18 mouse cellular contexts compared by ENCODE assay signal in the genomic region with DNA sequence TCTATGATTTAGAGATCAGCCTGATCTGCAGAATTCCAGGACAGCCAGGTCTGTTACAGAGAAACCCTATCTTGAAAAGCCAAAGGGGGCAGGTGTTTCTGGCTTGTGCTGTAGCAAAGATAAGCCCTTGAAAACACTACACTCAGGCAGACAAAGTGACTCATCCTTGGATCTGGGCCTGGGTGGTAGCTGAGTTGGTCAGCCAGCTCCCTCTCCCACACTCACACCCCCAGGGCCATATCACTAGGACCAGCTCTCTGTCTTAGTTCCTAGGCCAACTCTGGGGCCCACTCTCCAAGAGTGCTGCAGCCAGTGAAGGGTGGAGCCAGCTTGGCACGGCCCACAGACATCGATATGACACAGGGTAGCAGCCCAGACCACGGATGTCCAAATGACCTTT. TPM values are rescaled to one million over a fixed set of nuclear protein-coding genes. Genes with fewer than 3 reads are reported as not detected.
DNase-seq lines count a peak whose midpoint lies in the region; ATAC-seq and TF ChIP-seq lines count a peak whose summit lies in the region.
"Had no signal": no experiment of that assay in that cellular context is flagged by ENCODE, and none has a peak within 500 bp of the region (broad histone marks: within the 10 kb centered on the region; RNA-seq: fewer than 3 reads in every experiment).

No protein-coding gene starts in this region.

- TF ChIP-seq CTCF in gastrocnemius, adult 2 months (IDR thresholded peaks at IDR 0.05) = no peak
- no peak for TF ChIP-seq CTCF in G1E (IDR thresholded peaks at IDR 0.05; ENCODE audit: low read depth, low read length)
- TF ChIP-seq CTCF in liver, postnatal 0 days (IDR thresholded peaks at IDR 0.05; ENCODE audit: low read depth) = no peak

- no peak overlapping the region for H3K27ac ChIP-seq in gastrocnemius, adult 2 months
- H3K27ac ChIP-seq in liver, postnatal 0 days (ENCODE audit: low read depth) = no peak overlapping the region; the same call in 1 of the 2 replicates
- no peak overlapping the region for H3K27ac ChIP-seq in midbrain, embryonic 13.5 days
- H3K27ac ChIP-seq: hindbrain, embryonic 12.5 days had no signal

- peak; percentile 40; the same call in 1 of the 2 replicates for ATAC-seq in G1E (ENCODE audit: extremely low read depth, insufficient number of reproducible peaks, low FRiP score, poor library complexity, severe bottlenecking)
- ATAC-seq in liver, postnatal 0 days = peak; percentile 49
- no peak for ATAC-seq in midbrain, embryonic 13.5 days

- no peaks in the 10 kb centered on the region for H3K9me3 ChIP-seq in G1E (replicated peaks)
- H3K9me3 ChIP-seq in liver, postnatal 0 days (ENCODE audit: low read length) = no peaks in the 10 kb centered on the region
- no peaks in the 10 kb centered on the region for H3K9me3 ChIP-seq in midbrain, embryonic 13.5 days
- H3K9me3 ChIP-seq: hindbrain, embryonic 12.5 days had no signal

- intact Hi-C loops in gastrocnemius, adult 2 months (cut with DNase I) = no loop called here

- H3K4me1 ChIP-seq in G1E (ENCODE audit: insufficient read depth, low read depth, low read length) = peaks cover 22% of the 10 kb centered on the region
- no peaks in the 10 kb centered on the region for H3K4me1 ChIP-seq in liver, postnatal 0 days (ENCODE audit: insufficient read depth)
- H3K4me1 ChIP-seq in midbrain, embryonic 13.5 days (replicated peaks) = no peaks in the 10 kb centered on the region
- H3K4me1 ChIP-seq: hindbrain, embryonic 12.5 days had no signal

- H3K36me3 ChIP-seq in G1E (replicated peaks) = no peaks in the 10 kb centered on the region
- no peaks in the 10 kb centered on the region for H3K36me3 ChIP-seq in liver, postnatal 0 days (replicated peaks; ENCODE audit: insufficient read depth, low read length)
- H3K36me3 ChIP-seq in midbrain, embryonic 13.5 days = no peaks in the 10 kb centered on the region
- H3K36me3 ChIP-seq: hindbrain, embryonic 12.5 days had no signal

- H3K9ac ChIP-seq in liver, postnatal 0 days (replicated peaks) = no peak overlapping the region
- no peak overlapping the region for H3K9ac ChIP-seq in midbrain, embryonic 13.5 days (replicated peaks)
- H3K9ac ChIP-seq: hindbrain, embryonic 12.5 days had no signal

- no peaks in the 10 kb centered on the region for H3K27me3 ChIP-seq in G1E (ENCODE audit: insufficient read depth, low read length)
- H3K27me3 ChIP-seq in liver, postnatal 0 days (ENCODE audit: insufficient read depth, low read length) = no peaks in the 10 kb centered on the region
- H3K27me3 ChIP-seq in midbrain, embryonic 13.5 days = peaks cover 38% of the 10 kb centered on the region; the same call in 1 of the 2 replicates

- DNase-seq in gastrocnemius, adult 2 months = peak; percentile 16
- DNase-seq in gastrocnemius, adult 8-10 months (ENCODE audit: low spot score in 2 of 2) = no peak
- DNase-seq in G1E (ENCODE audit: low spot score) = no peak
- DNase-seq in c-Kit-positive CD71-positive TER-119-positive erythroid progenitor cells, embryonic 14.5 days (ENCODE audit: low spot score) = peak; percentile 49
- no peak for DNase-seq in liver, postnatal 0 days
- DNase-seq in thymus, postnatal 0 days (ENCODE audit: low spot score) = no peak
- DNase-seq in urinary bladder, postnatal 36 days (ENCODE audit: low spot score in 2 of 2) = no peak
- DNase-seq: B cell, adult 2 months; cerebellum, adult 18-20 months; kidney, adult 11 months; kidney, postnatal 4 days had no signal

- H3K4me2 ChIP-seq in liver, postnatal 0 days (ENCODE audit: low read depth, low read length) = no peak overlapping the region
- H3K4me2 ChIP-seq in midbrain, embryonic 13.5 days (replicated peaks) = no peak overlapping the region
- H3K4me2 ChIP-seq: hindbrain, embryonic 12.5 days had no signal

- 27% methylated on average over 3 of the region's 3 CpGs for WGBS in liver, postnatal 0 days (ENCODE audit: insufficient replicate concordance)
- 88% methylated on average over 3 of the region's 3 CpGs for WGBS in midbrain, embryonic 13.5 days

- no peak overlapping the region for H3K4me3 ChIP-seq in gastrocnemius, adult 2 months
- no peak overlapping the region; the same call in 1 of the 2 replicates for H3K4me3 ChIP-seq in G1E (ENCODE audit: low read depth, low read length)
- H3K4me3 ChIP-seq in liver, postnatal 0 days (ENCODE audit: low read depth, low read length) = no peak overlapping the region
- H3K4me3 ChIP-seq in midbrain, embryonic 13.5 days (replicated peaks) = no peak overlapping the region
- H3K4me3 ChIP-seq: hindbrain, embryonic 12.5 days; myocyte had no signal

- TF ChIP-seq EP300 in liver, postnatal 0 days (IDR thresholded peaks at IDR 0.05; ENCODE audit: low read depth) = peak; percentile 53; the same call in 1 of the 2 replicates

RNA-seq across cellular contexts. Expression of a gene that starts 38.5 kb away (rescaled TPM):
- total RNA-seq in gastrocnemius, adult 2 months (2021) = not detected
- total RNA-seq in gastrocnemius, adult 8-10 months (2022) = not detected
- total RNA-seq in G1E (2014; fragmentation: Nextera tagmentation) (not detected in 2 replicates), G1E (2017) (not detected in 2 replicates)
- not detected in 2 replicates for polyA plus RNA-seq in G1E (2012)
- polyA plus RNA-seq in liver, postnatal 0 days (2015; fragmentation: Nextera tagmentation; extraction: Ambion mirVana) = 0.06 TPM in 1 of 2 replicates, not detected in the other
- not detected in 2 replicates for polyA plus RNA-seq in thymus, postnatal 0 days (2015; fragmentation: Nextera tagmentation; extraction: Ambion mirVana)
- polyA plus RNA-seq in midbrain, embryonic 13.5 days (2015; fragmentation: Nextera tagmentation; extraction: Ambion mirVana) = not detected in 2 replicates
- total RNA-seq: heart, adult 18-20 months; left cerebral cortex, adult 8-10 months; liver, adult 2 months had no signal
- polyA plus RNA-seq: hindbrain, embryonic 12.5 days; liver, adult 2 months; myocyte; small intestine, adult 2 months had no signal

Comparison
In these comparisons a context has a peak if more than half of its experiments do, and no peak if none do; other contexts are left out.
1. DNase-seq: peak in gastrocnemius, adult 2 months (single experiment) and c-Kit-positive CD71-positive TER-119-positive erythroid progenitor cells, embryonic 14.5 days (single experiment); none in gastrocnemius, adult 8-10 months (0 of 2), G1E (single experiment), liver, postnatal 0 days (single experiment), thymus, postnatal 0 days (single experiment) and urinary bladder, postnatal 36 days (0 of 2).